Mouse (Mus musculus): ENCODE results near the gene Cplane1. TPM values are rescaled to one million over a fixed set of nuclear protein-coding genes. Genes with fewer than 3 reads are reported as not detected.

The Cplane1 gene
- total RNA-seq, 4 experiments from 2014 or later: 9.9 to 22.6 (median 15.4) TPM

- no peak for DNase-seq
These were observed 134.0 kb downstream of the Cplane1 start for GRCm38 (mm10) chr15:8302944-8303343.

- no peak for DNase-seq
These were observed 136.6 kb downstream of the Cplane1 start for GRCm38 (mm10) chr15:8305474-8305873.

DNA sequence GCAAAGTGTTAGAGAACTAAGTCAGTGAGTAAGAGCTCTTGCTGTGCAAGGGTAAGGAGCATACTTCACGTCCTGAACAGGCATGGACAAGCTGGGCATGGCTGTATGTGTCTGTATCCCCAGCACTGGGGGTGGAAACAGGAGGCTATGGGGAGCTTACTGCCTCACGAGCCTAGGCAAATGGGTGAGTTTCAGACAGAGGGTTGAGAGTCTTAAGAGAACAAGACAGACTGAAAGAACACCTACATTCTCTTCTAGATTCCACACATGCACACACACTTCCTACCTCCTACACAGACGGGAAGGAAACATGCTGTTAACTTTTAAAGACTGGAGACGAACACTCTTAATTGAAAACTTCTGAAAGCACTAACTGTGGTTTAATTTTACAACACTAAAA lies 148.5 kb downstream of the Cplane1 start:
- DNase-seq: no peak

DNA sequence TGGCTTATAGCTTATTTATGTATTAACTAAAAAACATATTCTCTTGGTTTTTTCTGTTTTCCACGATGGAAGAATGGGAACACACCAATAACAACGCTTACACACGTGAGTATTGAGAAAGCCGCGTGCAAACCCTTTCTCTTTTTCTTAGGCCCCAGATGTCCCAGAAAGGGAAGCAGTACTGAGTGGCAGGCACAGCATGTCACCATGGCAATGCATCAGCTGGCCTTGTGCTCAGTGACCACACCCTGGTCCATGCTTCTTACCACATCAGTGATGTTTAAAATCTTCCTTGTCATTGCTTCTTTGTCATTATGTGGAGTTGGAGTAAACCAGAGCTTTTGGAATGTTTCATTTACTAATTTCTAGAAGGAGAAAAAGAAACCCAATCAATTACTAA lies 150.3 kb downstream of the Cplane1 start:
- DNase-seq: no peak

Other genes starting within 250 kb of the Cplane1 start
- 10 to 100 TPM; 29.5 to 35.0 (median 33.9) TPM for gene Wdr70, start 69.9 kb upstream of the Cplane1 start, total RNA-seq (2022)
- gene Nup155, start 59.8 kb upstream of the Cplane1 start, total RNA-seq (2022): 10 to 100 TPM; 18.0 to 28.3 (median 21.8) TPM

Data from adrenal gland, adult 8-10 months (tissue).